Mouse (Mus musculus): ENCODE results near the gene Ankrd36. TPM values are rescaled to one million over a fixed set of nuclear protein-coding genes. Genes with fewer than 3 reads are reported as not detected.

The Ankrd36 gene
- polyA plus RNA-seq (2012; rRNA removed; ENCODE audit: low replicate concordance) = not detected in 2 replicates

GRCm38 (mm10) chr11:5569474-5569873 lies at the start of gene Ankrd36:
Ankrd36 (plus strand) TSS chr11:5569684.

GRCm38 (mm10) chr11:5520412-5521265 lies 48.8 kb upstream of the Ankrd36 start, which contains the start of gene Xbp1:
Xbp1 (plus strand) TSS chr11:5520659.

GRCm38 (mm10) chr11:5541799-5542481 lies 27.5 kb upstream of the Ankrd36 start, which contains the start of gene Ccdc117:
Ccdc117 (minus strand) TSS chr11:5542187.

GRCm38 (mm10) chr11:5715630-5716105 lies 146.2 kb downstream of the Ankrd36 start, which contains the start of gene Mrps24:
Mrps24 (minus strand) TSS chr11:5715680.

Other genes with a start within 250 kb of the Ankrd36 start
- gene Znrf3, start 124.8 kb upstream of the Ankrd36 start, polyA plus RNA-seq (2012; rRNA removed; ENCODE audit: low replicate concordance) = 1.7 and 3.9 TPM in 2 replicates
- 130 TPM in 2 replicates for gene Xbp1, start 49.0 kb upstream of the Ankrd36 start, polyA plus RNA-seq (2012; rRNA removed; ENCODE audit: low replicate concordance)
- 1.8 and 5.1 TPM in 2 replicates for gene Ccdc117, start 27.5 kb upstream of the Ankrd36 start, polyA plus RNA-seq (2012; rRNA removed; ENCODE audit: low replicate concordance)
- gene Mrps24, start 146.0 kb downstream of the Ankrd36 start, polyA plus RNA-seq (2012; rRNA removed; ENCODE audit: low replicate concordance) = 460 and 567 TPM in 2 replicates
- 23.3 and 38.3 TPM in 2 replicates for gene Urgcp, start 192.7 kb downstream of the Ankrd36 start, polyA plus RNA-seq (2012; rRNA removed; ENCODE audit: low replicate concordance)
- gene Dbnl, start 218.8 kb downstream of the Ankrd36 start, polyA plus RNA-seq (2012; rRNA removed; ENCODE audit: low replicate concordance) = 65.9 and 98.5 TPM in 2 replicates
- 0.31 TPM in 1 of 2 replicates, not detected in the other for gene Pgam2, start 234.0 kb downstream of the Ankrd36 start, polyA plus RNA-seq (2012; rRNA removed; ENCODE audit: low replicate concordance)

Measured in duodenum, adult 2 months (tissue).